Mouse (Mus musculus): ENCODE data around the gene Notch3.

The Notch3 gene

DNA sequence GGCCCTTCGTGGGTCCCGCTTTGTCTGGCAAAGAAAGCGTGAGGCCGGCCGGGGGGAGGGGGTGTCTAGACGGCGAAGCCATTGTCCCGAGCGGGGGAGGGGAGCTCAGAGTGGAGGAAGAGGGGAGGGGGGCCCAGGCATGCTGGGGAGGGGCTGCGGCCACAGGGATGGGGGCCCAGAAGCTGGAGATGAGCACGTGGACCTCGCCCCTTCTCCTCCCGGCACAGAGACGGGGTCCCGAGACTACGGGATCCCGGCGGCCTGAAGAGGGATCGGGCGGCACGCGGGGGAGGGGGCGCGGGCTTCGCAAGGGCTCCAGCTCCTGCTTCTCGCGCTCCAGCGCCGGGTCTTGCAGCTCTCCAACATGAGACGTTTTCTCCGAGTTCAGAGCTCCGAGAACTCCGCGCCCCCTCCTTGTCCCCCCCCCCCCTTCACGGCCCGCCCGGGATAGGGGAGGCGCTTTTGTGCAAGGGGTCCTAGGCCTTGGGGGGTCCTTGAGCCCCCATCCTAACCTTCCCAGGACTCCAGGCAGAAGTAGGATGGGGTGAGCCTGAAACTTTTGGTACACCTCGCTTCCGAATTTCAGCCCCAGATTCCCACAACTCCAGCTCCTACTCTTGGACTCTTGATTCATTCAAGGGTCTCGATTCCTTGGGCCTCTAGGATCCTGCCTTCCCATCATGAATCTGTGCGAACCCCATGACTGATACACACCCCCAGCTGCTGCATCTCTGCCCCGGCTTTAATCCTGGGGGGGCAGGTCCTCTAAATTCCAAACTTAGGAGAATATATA is 653 bp downstream of the Notch3 start:
- intact Hi-C loops (cut with DNase I) = no loop called here

DNA sequence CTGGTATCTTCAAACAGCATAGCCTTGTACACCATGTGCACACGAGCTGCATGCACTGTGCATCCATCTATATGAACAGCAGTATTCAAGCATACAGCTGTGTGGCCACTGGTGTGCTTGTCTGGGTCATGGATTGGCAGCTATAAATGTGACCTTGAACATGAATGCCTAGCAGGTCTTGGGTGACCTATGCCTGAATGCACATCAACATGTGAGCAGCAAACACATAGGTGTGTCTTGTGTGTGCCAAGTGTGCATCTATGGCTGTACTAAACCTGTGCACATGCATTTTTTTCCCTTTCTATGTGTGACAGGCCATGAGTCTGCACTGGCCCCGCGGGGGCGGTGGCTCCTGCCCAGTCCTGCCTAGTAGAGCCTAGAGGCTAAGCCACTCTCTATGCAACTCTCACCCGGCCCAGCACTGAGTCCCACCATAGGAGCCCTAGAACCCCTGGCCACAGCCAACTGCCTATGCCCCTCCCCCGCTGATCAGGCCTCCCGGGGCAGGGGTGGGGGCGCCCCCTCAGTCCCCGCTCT is 1.3 kb downstream of the Notch3 start:
- intact Hi-C loops (cut with DNase I) = no loop called here

DNA sequence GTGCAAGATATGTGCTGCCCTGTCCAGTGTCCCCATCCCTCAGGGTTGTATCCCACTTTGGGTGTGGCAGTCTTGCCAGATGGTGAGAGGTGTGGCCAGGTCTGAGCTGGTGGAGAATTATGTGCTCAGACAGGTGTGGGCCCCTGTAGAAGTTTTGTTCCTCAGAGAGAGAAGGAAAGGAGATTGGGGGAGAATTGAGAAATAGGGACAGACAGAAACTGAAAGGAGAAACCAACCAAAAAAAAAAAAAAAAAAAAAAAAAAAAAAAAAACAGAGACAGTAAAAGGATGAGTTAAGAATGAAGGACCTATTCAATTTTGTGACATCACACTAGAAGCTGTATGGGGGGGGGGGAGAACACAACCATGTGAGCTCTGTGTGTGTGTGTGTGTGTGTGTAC is 1.9 kb downstream of the Notch3 start:
- intact Hi-C loops (cut with DNase I) = no loop called here

DNA sequence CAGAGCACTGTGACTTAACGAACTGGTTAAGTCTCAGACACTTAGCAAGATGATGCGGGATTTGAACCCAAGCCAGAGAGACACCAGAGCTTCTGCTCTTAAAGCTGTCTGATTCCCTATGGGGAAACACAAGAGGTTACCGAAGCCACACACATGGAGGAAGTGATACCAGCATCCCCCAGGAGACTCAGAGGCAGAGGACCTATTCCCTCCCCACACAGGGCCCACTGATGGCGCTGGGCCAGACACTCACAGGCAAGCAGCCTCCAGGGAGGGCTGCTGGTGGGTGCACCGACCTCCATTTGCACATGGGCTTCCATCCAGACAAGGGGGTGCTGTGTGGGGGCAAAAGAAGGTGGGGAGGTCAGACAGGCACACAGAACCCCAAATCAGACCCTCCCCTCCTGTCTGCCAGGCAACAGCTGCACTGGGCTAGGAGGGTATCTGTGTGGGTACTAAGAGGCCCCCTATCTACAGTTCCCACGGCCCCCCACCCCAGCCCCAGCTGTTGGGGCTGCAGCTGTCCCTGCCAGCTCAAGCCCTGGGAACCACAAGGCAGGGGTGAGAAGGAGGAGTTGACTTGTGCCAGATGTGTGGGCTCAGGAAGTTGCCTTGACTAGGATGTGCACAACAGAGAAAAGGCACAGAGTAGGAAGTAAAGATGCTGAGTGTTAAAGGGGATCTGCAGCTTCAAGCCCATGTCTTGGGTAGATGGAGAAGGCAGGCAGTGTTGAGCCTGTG is 2.6 kb downstream of the Notch3 start:
- intact Hi-C loops (cut with DNase I) = no loop called here

DNA sequence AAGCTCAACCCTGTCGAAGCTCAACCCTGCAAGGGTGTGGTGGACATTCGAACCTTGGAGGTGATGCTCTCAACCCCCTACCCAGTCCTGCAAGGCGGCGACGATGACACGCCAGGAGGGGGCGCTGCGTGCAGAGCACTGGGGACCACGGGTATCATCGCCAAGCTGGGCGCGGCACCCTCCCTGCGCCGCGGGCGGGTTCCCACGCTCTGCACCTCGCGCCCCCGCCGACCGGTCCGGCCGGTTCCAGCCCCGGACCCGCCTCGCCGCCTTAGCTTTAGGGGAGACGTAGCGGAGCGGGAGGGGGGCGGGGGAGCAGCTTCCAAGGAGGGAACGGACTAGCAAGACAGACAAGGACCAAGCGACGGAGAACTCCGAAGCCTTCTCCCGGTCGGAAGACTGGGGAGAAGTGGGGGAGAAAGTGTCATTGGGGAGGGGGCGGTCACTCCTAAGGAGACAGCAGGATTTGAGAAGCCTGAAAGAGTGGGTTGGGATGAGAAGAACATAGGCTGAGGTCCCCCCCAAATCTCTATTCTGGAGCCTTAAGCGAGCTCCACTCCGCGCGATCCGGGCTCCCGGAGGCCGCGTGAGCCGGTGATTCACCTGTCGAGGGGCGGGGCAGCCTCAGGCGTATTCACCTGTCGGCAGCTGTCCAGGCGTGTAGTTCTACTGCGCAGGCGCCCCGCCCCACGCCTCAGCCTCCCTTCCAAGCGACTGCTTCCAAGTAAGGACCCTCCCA is 4.4 kb downstream of the Notch3 start:
- intact Hi-C loops (cut with DNase I) = no loop called here

DNA sequence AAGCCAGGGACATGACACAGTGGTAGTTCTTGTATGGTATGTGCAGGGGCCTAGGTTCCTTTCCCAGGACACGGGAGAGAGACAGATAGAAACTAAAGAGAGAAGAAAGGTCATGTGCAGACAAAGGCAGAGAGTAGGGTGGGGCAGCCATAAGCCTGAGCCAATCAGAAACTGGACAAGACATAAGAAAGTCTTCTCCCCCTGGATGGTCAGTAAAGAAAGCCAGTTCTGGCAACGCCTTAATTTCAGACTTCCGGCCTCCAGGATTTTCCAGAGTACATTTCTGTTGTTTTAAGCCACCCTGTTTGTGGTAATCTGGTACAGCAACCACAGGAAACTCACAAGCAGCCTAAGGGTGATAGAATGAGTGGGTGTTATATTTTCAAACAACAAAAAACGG is 5.8 kb downstream of the Notch3 start:
- intact Hi-C loops (cut with DNase I) = no loop called here

DNA sequence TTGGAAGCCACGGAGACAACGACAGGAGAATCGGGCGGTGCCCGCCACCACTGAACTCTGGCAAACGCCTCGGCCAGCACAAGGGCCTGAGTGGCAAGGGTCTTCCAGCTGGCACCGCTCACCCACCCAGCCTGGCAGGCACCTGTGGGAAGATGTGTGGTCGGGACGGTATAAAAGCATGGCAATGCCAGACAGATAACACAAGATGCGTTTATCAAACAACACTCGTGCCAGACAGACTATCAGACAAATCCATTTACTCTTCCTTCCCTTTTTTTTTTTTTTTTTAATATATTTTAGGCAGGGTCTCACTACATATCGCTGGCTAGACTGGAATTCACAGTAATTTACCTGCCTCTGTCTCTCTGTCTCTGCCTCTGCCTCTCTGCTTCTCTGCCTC is 7.8 kb downstream of the Notch3 start:
- intact Hi-C loops (cut with DNase I) = no loop called here

DNA sequence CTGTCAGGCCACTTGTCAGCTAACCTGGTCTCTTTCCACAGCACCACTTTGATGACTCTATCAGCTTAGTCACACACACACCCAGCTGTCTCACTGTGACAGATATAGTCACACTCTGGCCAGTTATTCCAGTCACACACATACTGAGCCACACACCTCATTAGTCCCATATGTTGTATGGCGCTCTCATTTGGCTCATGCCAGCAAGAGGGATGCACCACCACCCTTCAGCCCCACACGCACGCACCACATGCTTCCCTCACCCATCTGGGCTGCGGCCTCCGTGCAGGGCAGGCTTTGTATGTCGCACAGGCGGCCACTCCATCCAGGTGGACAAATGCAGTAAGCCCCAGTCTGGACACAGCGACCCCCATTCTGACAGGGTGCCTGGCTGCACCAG is 19.9 kb downstream of the Notch3 start:
- intact Hi-C loops (cut with DNase I) = no loop called here

DNA sequence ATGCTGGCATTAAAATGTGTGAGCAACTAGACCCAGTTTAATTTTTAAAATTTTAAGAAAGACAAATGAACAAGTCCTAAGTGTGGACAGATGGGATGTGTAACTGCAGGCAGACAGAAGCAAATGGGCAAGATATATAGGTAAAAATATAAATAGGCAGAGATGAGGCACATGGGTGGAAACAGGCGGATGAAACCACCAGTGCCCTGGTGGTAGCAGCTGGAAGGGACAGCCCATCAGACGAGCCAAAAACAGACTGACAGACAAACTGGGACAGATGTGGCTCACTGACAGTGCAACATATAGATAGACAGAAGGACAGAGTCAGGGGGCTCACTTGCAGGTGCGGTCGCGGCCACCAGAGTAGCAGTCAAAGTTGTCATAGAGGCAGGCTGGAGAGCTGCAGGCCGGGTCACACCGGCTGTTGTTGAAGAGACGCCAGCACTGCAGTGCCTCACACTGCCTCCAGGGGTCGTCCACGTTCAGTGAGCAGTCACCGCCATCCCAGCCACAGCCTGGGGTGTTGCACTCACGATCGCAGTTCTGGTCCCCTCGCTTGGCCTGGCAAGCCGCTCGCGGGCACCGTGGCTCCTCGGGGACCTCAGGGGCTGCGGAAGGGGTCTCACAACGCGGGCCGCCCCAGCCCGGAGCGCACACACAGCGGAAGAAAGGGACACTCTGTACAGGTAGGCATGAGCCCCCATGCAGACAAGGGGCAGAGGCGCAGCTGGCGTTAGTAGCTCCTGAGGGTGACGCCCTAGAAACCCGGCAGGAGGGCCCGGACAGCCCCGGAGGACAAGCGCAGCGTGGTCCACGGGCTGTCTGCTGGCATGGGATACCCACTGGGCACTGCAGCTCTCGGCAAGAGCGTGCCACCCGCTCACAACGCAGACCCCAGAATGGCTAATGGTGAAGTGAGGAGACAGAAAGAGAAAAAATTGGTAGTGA is 23.5 kb downstream of the Notch3 start:
- intact Hi-C loops (cut with DNase I) = loop anchor here (5.0 kb wide), 1 partner anchor 64 kb away; no protein-coding TSS in a partner anchor

DNA sequence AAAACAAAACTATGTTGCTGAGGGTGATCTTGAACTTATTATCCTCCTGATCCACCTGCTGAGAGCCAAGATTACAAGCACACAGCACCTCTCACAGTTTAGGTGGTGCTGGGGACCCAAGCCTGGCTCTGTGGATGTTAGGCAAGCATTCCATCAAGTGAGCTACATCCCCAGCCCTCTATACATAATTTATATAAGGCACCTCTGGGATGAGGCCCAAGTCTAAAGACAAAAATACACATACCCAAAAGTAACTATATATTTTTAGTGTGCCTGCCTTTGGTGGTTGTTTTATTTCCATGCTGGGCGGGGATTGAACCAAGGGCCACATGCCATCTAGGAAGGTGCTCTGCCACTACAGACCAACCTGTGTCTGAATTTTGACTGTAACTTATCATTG is 24.4 kb downstream of the Notch3 start:
- intact Hi-C loops (cut with DNase I) = loop anchor here (5.0 kb wide), 1 partner anchor 65 kb away; no protein-coding TSS in a partner anchor

DNA sequence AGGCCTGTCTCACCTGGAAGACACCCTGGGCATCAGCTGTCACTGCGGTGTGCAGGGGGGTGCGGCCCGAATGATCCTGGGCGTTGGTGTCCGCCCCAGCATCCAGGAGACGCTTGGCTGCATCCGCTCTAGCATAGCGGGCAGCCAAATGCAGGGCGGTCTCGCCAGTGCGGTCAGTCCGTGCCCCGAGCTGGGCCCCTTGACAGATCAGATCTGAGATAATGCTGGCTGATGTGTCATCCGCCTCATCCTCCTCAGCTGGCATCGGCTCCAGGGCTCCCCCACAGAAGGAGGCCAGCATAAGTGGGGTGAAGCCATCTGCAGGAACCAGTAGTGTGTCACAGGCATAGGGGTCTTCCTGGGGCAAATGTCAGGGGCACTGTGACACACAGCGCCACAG is 33.3 kb downstream of the Notch3 start:
- intact Hi-C loops (cut with DNase I) = no loop called here

DNA sequence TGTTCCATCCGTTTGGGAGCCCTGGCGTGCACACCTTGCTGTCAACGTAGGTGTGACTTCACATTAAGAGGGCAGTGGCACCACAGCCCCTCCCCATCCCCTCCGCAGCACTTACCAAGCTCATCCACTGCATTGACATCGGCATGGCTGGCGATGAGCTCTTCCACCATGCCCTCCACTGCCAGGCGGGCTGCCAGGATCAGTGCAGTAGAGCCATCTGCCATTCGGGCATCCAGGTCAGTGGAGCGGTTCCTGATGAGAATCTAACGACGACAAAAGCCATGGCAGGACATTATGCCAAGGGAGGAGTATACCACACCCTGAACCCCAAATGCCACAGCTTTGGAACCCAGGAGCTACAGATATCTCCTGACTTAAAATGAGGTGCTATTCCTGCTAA is 34.6 kb downstream of the Notch3 start:
- intact Hi-C loops (cut with DNase I) = no loop called here

DNA sequence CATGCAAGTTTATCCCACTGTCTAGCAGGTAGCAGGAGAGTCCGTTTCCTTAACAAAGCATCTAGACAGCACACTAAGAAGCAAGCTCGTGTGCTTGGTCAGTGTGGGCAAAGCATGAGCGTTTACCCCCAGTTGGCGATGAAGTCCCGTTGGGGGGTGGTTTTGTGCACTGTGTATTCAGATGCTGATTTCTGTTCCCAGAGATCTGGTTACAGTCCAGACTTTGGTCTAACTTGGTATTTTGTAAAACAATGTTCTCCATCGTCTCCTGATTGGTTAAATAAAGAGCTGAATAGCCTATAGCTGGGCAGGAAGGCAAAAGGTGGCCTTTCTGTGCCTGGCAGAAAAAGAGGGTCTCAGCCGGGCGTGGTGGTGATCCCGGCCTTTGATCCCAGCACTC is 36.1 kb downstream of the Notch3 start:
- intact Hi-C loops (cut with DNase I) = no loop called here

DNA sequence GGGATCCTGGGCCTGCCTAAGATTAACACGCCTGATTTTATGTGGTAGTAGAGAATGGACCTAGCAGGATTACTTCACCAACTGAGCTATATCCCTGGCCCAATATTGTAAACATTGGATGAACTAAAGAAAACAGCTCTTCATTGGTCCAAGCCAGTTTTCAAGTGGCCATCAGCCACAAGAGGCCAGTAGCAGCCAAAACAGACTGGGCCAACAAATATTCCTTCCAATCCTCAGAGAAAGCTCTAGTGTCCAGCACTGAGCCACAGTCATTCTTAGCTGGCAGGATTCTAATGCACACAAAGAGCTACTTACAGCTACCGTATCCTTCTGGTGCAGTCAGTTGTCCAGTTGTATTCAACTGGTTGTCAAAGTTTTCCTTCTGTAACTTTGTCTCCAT is 39.5 kb downstream of the Notch3 start:
- intact Hi-C loops (cut with DNase I) = no loop called here

DNA sequence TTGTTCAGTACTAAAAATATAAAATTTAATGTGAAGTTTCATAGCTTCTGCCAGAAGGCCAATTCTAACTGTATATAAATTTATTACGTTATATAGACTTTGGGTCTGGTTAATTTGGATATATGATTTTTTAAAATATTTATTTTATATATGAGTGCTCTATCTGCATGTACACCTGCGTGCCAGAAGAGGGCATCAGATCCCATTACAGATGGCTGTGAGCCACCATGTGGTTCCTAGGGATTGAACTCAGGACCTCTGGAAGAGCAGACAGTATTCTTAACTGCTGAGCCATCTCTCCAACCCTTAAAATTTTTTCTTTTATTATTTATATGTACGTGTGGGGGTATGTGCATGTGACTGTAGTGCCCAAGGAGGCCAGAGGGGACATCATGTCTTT is 41.2 kb downstream of the Notch3 start:
- intact Hi-C loops (cut with DNase I) = no loop called here

DNA sequence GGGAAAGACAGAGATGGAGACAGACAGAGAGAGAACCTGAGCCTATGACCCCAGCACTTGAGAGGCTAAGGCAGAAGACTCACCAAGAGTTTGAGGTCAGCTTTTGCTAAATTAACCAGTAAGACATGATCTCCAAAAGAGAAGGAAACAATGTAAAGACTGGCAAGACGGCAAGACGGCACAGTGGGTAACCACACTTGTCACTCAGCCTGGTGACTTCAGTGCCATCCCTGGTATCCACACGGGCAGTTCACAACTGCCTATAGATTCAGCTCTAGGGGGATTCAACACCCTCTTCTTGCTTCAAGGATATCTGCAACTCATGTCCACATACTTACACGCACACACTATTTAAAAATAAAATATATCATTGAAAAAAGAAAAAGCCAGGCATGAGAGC is 43.1 kb downstream of the Notch3 start:
- intact Hi-C loops (cut with DNase I) = no loop called here

DNA sequence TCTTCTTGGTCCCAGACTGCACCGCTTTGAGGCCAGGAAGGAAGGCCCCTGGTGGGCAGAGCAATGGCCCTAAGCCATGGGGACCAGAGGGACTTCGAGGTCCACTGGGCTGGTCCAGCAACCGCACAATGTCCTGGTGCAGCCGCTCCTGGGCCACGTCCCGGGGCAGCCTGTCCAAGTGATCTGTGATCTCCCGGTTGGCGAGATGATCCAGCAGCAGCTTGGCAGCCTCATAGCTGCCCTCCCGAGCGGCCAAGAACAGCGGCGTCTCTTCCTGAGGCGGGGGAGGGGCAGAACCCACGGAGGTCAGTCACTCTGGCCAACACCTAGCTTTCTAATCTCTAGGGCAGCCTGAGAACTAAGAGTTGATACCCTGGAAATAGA is 44.1 kb downstream of the Notch3 start:
- intact Hi-C loops (cut with DNase I) = no loop called here

DNA sequence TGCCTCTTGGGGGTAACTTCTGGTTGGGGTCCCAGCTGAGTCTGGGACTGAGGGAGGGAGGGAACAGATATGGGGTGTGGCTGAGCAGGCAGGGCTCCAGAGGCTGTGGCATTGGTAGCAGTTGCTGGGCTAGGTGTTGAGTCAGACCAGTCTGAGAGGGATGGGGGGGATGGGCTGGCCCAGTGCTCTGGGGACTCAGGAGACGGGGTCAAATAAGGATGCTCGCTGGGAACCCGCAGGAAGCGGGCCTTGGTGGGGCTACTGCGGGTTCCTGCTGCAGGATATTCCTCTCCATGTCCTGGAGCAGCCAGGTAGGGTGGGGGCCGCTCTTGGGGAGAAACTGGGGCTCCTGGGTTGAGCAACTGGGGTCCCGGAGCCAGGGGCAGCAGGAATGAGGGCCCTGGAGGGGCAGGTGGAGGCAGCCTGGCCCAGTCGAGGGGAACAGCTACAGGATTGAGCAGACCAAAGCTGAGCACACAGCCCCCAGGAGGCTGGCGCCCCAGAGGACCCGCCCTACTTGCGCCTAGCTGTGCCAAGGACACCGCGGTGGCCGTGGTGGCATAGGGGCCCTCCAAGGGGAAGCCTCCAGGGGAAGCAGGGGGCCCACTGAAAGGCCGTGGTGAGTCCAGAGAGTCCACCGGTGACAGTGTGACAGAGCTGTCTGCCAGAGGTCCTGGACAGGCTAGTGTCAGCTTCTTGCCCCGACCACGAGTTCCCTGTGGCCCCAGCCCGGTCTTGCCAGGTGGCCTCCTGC is 44.6 kb downstream of the Notch3 start:
- intact Hi-C loops (cut with DNase I) = no loop called here

DNA sequence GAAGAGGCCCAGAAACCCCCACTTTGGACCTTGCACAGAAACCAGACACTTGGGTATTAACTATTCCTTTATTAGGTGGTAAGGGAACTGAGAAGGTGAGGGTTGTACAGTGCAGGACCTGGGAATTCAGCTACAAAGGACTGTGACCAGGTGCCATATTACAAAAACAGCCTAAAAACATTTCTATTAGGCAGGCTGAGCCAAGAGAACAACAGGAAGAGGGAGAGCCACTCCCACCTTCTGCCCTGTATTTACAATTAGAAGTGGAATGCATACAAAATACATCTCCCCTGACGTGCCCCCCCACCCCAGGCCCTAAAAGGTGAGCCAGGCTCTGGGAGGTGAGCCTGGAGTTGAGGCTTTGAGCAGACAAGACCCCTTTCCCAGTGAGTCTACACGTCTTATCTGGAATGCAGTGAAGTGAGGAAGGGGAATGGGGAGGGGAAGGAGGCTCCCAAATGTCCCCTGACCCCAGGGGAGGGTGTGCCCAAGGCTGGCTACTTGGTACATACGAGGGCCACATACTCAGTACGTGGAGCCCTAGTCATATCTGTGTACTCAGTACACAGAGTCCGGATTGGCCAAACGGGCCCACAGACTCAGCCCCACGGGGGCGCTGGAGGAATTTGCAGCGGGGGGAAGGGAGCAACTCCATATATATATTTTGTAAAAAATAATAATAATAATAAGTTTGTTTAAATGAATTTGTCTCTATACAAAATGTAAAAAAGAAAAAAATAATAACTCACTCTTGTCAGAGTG is 45.7 kb downstream of the Notch3 start:
- intact Hi-C loops (cut with DNase I) = no loop called here

Data from adrenal gland (tissue).